12 mouse cellular contexts compared by ENCODE assay signal in genomic region chr7:40536601-40537000, GRCm38 (mm10).
DNase-seq lines count a peak whose midpoint lies in the region; ATAC-seq and TF ChIP-seq lines count a peak whose summit lies in the region.
"Had no signal": no experiment of that assay in that cellular context is flagged by ENCODE, and none has a peak within 500 bp of the region (broad histone marks: within the 10 kb centered on the region; RNA-seq: fewer than 3 reads in every experiment).

No protein-coding gene starts in this region.

- no peak overlapping the region for H3K27ac ChIP-seq in intestine, postnatal 0 days (ENCODE audit: low read depth, low read length)
- H3K27ac ChIP-seq: stomach, embryonic 15.5 days had no signal

- peak; percentile 74 to 80 for DNase-seq in cerebellum, postnatal 10 days
- DNase-seq in cerebellum, adult 18-20 months: no peak
- peak; percentile 14 to 26 for DNase-seq in left cerebral cortex, postnatal 36 days (ENCODE audit: low spot score in 2 of 2)
- no peak for DNase-seq in left cerebral cortex, adult 11 months (ENCODE audit: low spot score)
- peak; percentile 42 for DNase-seq in gastrocnemius, postnatal 14 days
- DNase-seq in right cerebral cortex, postnatal 14 days: peak; percentile 13
- DNase-seq in lung, adult 2 months: no peak
- DNase-seq: heart, postnatal 36 days; kidney, adult 2 months had no signal

- H3K4me3 ChIP-seq in intestine, postnatal 0 days (ENCODE audit: low read depth, low read length): no peak overlapping the region
- H3K4me3 ChIP-seq in lung, adult 2 months (replicated peaks; ENCODE audit: extremely low read depth, low read depth, low read length): no peak overlapping the region
- H3K4me3 ChIP-seq: stomach, embryonic 15.5 days had no signal

- WGBS in intestine, postnatal 0 days: 78% methylated on average over 3 of the region's 3 CpGs
- 67% methylated on average over 3 of the region's 3 CpGs for WGBS in lung, adult 2 months

- no peaks in the 10 kb centered on the region for H3K36me3 ChIP-seq in intestine, postnatal 0 days (ENCODE audit: control insufficient read depth, insufficient read depth)
- H3K36me3 ChIP-seq: stomach, embryonic 15.5 days had no signal

- no peak overlapping the region for H3K9ac ChIP-seq in intestine, postnatal 0 days (ENCODE audit: low read depth, low read length)
- H3K9ac ChIP-seq: stomach, embryonic 15.5 days had no signal

- ATAC-seq in intestine, postnatal 0 days: no peak

- H3K27me3 ChIP-seq in intestine, postnatal 0 days (replicated peaks; ENCODE audit: control insufficient read depth, insufficient read depth, low read length): no peaks in the 10 kb centered on the region
- H3K27me3 ChIP-seq: stomach, embryonic 15.5 days had no signal

- TF ChIP-seq POLR2A in lung, adult 2 months (IDR thresholded peaks at IDR 0.05; ENCODE audit: borderline replicate concordance, extremely low read depth, low read depth, low read length): no peak

- intact Hi-C loops in left cerebral cortex, postnatal 36 days (cut with DNase I): no loop called here
- intact Hi-C loops in gastrocnemius, postnatal 14 days (cut with DNase I; ENCODE audit: low total_unique reads): no loop called here

- H3K4me1 ChIP-seq in intestine, postnatal 0 days (replicated peaks; ENCODE audit: control insufficient read depth, insufficient read depth, low read length): no peaks in the 10 kb centered on the region
- no peaks in the 10 kb centered on the region for H3K4me1 ChIP-seq in lung, adult 2 months (ENCODE audit: control insufficient read depth, insufficient read depth, low read length)
- H3K4me1 ChIP-seq: stomach, embryonic 15.5 days had no signal

- TF ChIP-seq CTCF in intestine, postnatal 0 days (IDR thresholded peaks at IDR 0.05; ENCODE audit: low read depth): no peak
- no peak for TF ChIP-seq CTCF in lung, adult 2 months (IDR thresholded peaks at IDR 0.05; ENCODE audit: insufficient read depth, low read length)

- no peaks in the 10 kb centered on the region for H3K9me3 ChIP-seq in intestine, postnatal 0 days (ENCODE audit: control insufficient read depth)
- H3K9me3 ChIP-seq: stomach, embryonic 15.5 days had no signal

- H3K4me2 ChIP-seq in intestine, postnatal 0 days (replicated peaks; ENCODE audit: low read depth): no peak overlapping the region
- H3K4me2 ChIP-seq: midbrain, embryonic 11.5 days; stomach, embryonic 15.5 days had no signal

Comparison
In these comparisons a context has a peak if more than half of its experiments do, and no peak if none do; other contexts are left out.
1. DNase-seq: peak in cerebellum, postnatal 10 days (2 of 2), left cerebral cortex, postnatal 36 days (2 of 2), gastrocnemius, postnatal 14 days (single experiment) and right cerebral cortex, postnatal 14 days (single experiment); none in cerebellum, adult 18-20 months (0 of 2), left cerebral cortex, adult 11 months (single experiment) and lung, adult 2 months (single experiment).